Mouse (Mus musculus) heart, postnatal 14 days (tissue): ENCODE measurements around the gene Kndc1. TPM values are rescaled to one million over a fixed set of nuclear protein-coding genes. Genes with fewer than 3 reads are reported as not detected.
A peak's percentile ranks its signal among the peaks of the same experiment; 100 is the strongest.

Experiments used
- DNase-seq, 2 experiments: peaks; one replicate each; pipeline ENCODE4 v3.0.0; 2021 to 2022
- intact Hi-C: fragments of 180-260 bp; cut with DNase I; formaldehyde crosslinking; loops from one replicate; pipeline ENCODE4 v1.15.1; 2025
- long read RNA-seq, 2 experiments: library from polyadenylated mRNA; stranded (forward); transcript quantifications; one replicate each; pipeline ENCODE4 v2.0.0; 2021
- total RNA-seq, 2 experiments: library from RNA; stranded (reverse); gene quantifications; 2 replicates each; pipeline ENCODE4 v1.2.3; 2021

Kndc1 gene
- under 1 TPM in 1 of 2 experiments, not detected in 1; 0.24 TPM for total RNA-seq
- long read RNA-seq, experiment 1, result 0 reads
- long read RNA-seq, experiment 2, result 0 reads

GRCm38 (mm10) chr7:139894655-139895557 lies at the start of gene Kndc1:
Gene Kndc1, plus strand, starts transcription at chr7:139894696.
- intact Hi-C loops, result no loop called here
- peak; percentile 34 to 43 for DNase-seq

DNA sequence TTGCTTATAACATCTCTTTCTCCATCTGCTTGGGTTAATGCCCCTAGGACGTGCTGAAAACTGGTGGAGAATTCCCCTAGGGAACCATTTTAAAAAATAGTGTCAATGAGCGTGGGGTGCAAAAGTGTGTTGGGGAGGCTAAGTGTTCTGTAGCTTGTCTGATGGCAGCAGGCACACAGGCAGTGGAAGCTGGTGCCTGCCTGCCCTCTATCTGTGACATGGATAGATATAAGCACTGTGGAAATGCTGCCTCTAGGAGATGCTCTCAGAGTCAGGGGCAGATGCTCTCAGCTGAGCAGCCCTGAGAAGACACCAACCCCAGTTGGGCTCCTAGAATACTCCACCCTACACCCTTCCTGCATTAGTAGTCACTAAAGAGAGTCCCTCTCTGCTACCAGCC lies 49.4 kb upstream of the Kndc1 start:
- intact Hi-C loops, result no loop called here
- DNase-seq, result no peak

GRCm38 (mm10) chr7:139850152-139850551 lies 44.3 kb upstream of the Kndc1 start:
- intact Hi-C loops, result no loop called here

GRCm38 (mm10) chr7:139850677-139851076 lies 43.8 kb upstream of the Kndc1 start:
- DNase-seq, result no peak
- intact Hi-C loops, result no loop called here

More at GRCm38 (mm10) chr7:139850152-139850551, 44.3 kb upstream of the Kndc1 start:
- no peak for DNase-seq

- intact Hi-C loops, result no loop called here
- DNase-seq, result no peak
Measured at GRCm38 (mm10) chr7:139851098-139851497, 43.4 kb upstream of the Kndc1 start.

GRCm38 (mm10) chr7:139855261-139855660 lies 39.2 kb upstream of the Kndc1 start:
- intact Hi-C loops, result no loop called here
- DNase-seq, result no peak

DNA sequence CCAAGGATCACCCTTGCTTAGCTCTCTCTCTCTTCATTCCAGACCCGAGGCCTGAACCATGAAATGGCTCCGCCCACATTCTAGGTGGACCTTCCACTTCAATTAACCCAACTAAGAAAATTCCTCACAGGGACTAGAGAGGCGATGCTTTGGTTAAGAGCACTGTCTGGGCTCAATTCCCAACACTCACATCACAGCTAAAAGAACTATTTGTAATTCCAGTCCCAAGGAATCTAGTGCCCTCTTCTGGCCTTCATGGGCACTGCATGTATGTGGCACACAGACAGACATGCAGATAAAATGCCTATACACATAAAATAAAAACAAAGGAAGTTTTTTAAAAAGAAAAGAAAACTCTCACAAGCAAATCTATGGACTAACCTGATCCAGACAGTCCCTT lies 33.1 kb upstream of the Kndc1 start:
- intact Hi-C loops, result loop anchor here (1.0 to 2.0 kb wide), 2 partner anchors 158 to 213 kb away; no protein-coding TSS in a partner anchor
- DNase-seq, result peak; percentile 69 to 77

DNA sequence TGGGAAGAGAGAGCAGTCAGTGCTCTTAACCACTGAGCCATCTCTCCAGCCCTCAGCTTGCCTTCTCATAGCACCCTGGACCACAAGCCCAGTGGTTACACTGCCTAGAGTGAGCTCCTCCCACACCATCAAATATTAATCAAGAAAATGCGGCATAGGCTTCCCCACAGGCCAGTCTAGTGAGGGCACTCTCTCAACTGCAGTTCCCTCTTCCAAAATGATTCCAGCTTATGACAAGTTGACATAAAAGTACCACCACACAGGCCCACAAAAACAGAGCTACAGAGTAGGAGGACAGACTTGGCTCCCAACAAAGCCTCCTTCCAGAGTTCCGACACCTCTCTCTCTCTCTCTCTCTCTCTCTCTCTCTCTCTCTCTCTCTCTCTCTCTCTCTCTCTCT lies 31.4 kb upstream of the Kndc1 start:
- no peak for DNase-seq
- intact Hi-C loops, result no loop called here

- intact Hi-C loops, result no loop called here
Measured at GRCm38 (mm10) chr7:139864253-139864652, 30.2 kb upstream of the Kndc1 start.

DNA sequence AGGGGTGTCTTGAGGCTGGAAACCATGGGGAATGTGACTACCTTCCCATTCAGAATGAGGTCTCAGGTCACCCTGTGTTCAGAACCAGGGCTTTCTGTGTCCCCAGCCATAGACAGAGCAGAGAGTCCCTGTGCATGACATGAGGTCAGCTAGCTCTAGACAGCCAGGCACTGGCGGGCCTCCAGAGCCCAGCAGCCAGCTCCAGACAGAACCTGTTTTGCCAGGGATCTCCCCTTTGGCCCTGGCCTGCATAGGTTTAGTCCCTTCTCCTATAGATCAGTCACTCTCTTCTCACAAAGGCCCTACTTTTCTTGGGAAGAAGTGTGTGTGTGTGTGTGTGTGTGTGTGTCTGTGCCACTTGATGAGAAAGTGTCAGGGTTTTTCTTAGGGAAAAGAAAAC lies 29.6 kb upstream of the Kndc1 start:
- intact Hi-C loops, result no loop called here
- no peak for DNase-seq

More at GRCm38 (mm10) chr7:139864253-139864652, 30.2 kb upstream of the Kndc1 start:
- DNase-seq, result peak in 1 of 2 experiments; percentile 13

- no peak for DNase-seq
- intact Hi-C loops, result no loop called here
Measured at GRCm38 (mm10) chr7:139871014-139871413, 23.5 kb upstream of the Kndc1 start.

DNA sequence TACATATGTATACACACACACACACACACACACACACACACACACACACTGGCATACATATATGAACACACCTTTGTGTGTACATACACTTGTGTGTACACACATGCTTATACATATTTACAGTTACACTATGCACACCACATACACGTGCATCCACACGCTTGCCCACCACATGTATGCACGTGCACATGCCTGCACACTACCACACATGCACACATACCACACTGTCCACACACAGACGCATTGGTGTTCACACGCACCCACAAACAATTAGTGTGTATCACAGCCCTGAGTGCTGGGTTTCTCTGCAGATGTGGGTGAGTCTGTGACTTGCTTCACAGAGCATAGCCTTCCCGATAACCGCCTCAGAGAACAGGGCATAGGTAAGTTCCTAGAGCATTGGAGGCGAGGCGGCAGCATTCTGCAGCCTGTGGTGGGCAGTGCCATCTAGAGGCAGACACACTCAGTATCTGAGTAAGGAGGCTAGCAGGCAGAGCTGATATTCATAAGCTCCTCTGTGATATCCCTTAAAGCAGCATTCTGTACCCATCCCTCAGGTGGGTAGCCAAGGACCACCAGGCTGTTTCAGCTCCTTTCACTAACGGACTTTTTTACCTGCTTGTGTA lies 17.2 kb upstream of the Kndc1 start:
- intact Hi-C loops, result loop anchor here (1.0 kb wide), 1 partner anchor 174 kb away; no protein-coding TSS in a partner anchor
- peak in 1 of 2 experiments; percentile 24 for DNase-seq

DNA sequence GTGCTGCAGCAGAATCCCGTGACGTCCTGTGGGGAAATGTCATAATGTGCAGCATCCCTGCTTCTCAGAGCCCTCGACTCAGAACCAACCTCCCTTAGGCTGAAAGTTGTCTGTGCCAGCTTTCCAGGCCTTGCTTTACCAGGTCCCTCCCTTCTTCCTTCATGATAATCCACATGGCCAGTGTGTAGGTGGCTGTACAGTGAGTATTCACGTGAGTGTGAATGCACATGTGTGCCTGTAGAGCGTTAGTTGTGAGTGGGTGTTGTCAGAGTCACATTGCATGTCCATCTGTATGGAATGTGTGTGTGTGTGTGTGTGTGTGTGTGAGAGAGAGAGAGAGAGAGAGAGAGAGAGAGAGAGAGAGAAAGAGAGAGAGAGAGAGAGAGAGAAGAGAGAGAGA lies 16.4 kb upstream of the Kndc1 start:
- intact Hi-C loops, result no loop called here
- no peak for DNase-seq

DNA sequence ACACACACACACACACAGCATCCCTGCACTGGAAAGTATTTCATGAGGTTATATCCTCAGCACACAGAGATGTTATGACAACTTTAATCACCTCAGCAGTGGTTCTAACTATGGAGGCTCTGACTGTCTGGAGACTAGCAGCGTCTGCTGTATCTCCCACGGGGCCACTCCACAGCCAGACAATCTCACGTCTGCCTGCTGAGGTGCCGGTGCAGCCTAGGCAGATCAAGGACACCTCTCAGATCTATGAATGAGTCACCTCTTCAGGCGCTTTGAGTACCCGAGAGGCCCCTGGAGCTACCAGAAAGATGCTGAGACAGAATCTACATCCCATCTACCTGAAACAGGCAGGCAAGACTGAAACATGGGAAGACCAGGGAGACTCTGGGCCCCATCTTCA lies 15.9 kb upstream of the Kndc1 start:
- intact Hi-C loops, result no loop called here
- DNase-seq, result no peak

DNA sequence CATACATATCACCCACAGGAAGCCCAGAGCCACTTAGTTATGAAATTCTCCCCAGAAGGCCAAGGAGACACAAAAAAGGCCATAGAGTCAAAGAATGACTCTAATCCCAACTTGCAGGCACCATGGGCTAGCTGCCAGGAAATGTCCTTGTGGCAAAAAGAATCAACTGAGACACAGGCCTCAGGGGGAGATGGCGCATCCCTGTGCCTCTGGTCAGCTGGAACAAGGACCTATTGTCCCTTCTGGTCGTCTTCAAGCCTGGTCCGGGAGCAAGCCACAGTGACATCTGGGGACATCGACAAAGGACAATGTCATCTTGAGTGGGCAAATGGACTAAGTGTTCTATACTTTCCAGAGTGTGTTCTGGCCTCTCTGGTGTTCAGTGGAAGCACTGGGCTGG lies 11.0 kb upstream of the Kndc1 start:
- DNase-seq, result no peak
- intact Hi-C loops, result no loop called here

DNA sequence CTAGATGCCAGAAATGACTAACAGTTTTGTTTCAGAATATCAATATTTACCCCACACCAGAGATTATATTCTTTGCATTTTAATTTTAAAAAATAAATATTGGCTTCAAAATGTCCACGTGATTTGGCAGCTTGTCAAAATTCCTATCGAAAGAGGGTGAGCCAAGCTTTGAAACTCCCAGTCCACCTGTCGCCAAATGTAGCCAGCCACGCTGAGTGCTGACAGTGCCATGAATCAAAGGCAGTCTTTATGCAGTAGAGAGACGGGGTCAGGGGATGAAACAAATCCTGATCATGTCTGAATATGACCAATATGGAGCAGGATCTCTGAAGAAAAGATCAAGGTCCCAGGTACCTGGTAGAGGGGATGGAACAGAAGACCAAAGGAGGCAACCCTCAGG lies 2.7 kb upstream of the Kndc1 start:
- intact Hi-C loops, result no loop called here
- no peak for DNase-seq

GRCm38 (mm10) chr7:139896271-139896670 lies 1.8 kb downstream of the Kndc1 start:
- intact Hi-C loops, result no loop called here
- DNase-seq, result no peak

DNA sequence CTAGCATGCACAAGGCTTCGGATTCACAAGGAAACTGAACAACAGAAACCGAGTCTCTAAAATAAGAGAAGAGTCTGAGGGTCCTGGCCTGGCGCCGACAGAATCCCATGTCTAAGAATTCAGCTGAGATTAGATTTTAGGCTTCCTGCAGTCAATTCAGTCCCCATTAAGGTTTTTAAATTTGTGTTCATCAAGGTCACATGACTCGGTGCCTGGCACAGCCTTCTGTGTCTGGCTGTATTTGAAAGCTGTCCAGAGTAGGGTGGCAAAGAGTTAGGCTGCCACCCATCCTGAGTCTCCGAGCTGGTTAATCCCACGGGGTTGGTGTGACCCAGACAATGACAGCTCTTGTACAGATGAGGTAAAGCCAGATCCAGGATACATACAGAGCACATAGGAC lies 2.3 kb downstream of the Kndc1 start:
- intact Hi-C loops, result no loop called here

GRCm38 (mm10) chr7:139898606-139899005 lies 4.1 kb downstream of the Kndc1 start:
- intact Hi-C loops, result no loop called here
- DNase-seq, result no peak

More for the DNA sequence above, 2.3 kb downstream of the Kndc1 start:
- DNase-seq, result no peak

GRCm38 (mm10) chr7:139899505-139899904 lies 5.0 kb downstream of the Kndc1 start:
- intact Hi-C loops, result no loop called here
- DNase-seq, result no peak

GRCm38 (mm10) chr7:139900456-139900855 lies 6.0 kb downstream of the Kndc1 start:
- intact Hi-C loops, result no loop called here
- DNase-seq, result no peak

DNA sequence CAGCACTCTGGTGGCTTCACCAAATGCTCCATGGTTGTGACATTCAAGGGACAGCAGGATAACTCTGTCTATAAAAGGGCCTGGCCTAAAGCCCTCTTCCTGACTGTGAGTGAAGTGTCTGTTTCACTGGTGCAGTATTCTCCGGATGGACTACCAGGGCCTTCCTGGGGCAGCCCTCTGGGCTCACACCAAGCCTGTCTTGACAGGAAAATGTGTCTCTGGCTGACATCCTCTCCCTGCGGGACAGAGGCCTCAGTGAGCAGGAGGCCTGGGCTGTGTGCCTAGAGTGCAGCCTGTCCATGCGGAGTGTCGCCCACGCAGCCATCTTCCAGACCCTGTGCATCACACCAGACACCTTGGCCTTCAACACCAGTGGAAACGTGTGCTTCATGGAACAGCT lies 6.4 kb downstream of the Kndc1 start:
- intact Hi-C loops, result no loop called here

More for the DNA sequence above, 6.4 kb downstream of the Kndc1 start:
- DNase-seq, result no peak
